In the genomic region with DNA sequence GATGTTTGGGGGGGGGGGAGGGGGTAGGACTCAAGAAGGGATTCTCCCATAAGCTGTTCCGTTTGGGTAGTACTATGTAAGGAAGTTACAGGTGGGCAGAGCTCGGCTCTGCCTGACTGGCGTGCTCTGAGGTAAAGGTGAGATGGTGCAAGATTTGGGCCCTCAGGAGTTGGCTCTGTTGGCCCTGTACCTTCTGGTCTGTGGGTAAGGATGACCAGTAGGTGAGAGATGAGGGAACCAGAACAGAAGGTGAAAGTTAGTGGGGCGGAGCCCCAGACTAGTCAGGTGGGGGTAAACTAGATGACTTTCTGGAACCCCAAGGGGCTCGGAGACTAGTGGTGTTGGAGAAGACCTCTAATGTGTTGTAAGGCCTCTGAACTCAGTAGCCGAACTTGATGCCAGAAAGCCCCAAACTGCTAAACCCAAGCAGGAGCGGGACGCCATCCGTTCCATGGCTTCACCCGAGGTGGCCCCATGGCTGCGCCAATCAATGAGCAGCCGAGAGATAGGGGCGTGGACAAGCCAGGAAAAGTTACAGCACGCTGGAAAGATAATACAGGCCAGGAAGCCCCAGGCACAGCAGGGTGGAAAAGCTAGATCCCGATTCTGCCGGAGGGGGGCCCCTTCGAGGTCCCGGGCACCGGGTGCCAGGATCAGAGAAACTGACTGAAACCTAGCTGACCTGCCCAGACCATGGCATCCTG, we compare ENCODE assay signal across 8 mouse cellular contexts. TPM values are rescaled to one million over a fixed set of nuclear protein-coding genes. Genes with fewer than 3 reads are reported as not detected.
DNase-seq lines count a peak whose midpoint lies in the region; ATAC-seq and TF ChIP-seq lines count a peak whose summit lies in the region.

No protein-coding gene starts in this region.

- DNase-seq in spleen, adult 2 months (ENCODE audit: low read depth in 1 of 2, low spot score in 2 of 2) = no peak
- DNase-seq in spleen, adult 12 weeks (ENCODE audit: low spot score) = no peak
- DNase-seq in forebrain, embryonic 11.5 days (ENCODE audit: low spot score) = peak; percentile 64
- peak; percentile 70 to 82 for DNase-seq in heart, postnatal 14 days
- peak; percentile 82 for DNase-seq in kidney, postnatal 14 days
- DNase-seq in lung, postnatal 4 days = peak; percentile 68 to 77
- DNase-seq in skeletal muscle tissue, adult 2 months (ENCODE audit: low read depth, low spot score) = peak; percentile 77
- no peak for DNase-seq in left cerebral cortex, adult 8-10 months (ENCODE audit: low spot score in 2 of 2)

- WGBS in spleen, adult 2 months = 18% methylated on average over 19 of the region's 19 CpGs
- 19% methylated on average over 19 of the region's 19 CpGs for WGBS in forebrain, embryonic 11.5 days

- no peak overlapping the region for H3K27ac ChIP-seq in spleen, adult 2 months (ENCODE audit: insufficient read depth, low read length)
- no peak overlapping the region for H3K27ac ChIP-seq in forebrain, embryonic 11.5 days (ENCODE audit: low read depth, low read length)

- peak; percentile 51; the same call in 1 of the 2 replicates for ATAC-seq in forebrain, embryonic 11.5 days (replicated peaks; ENCODE audit: low FRiP score)

- no peaks in the 10 kb centered on the region; the same call in 1 of the 2 replicates for H3K4me1 ChIP-seq in spleen, adult 2 months (ENCODE audit: control insufficient read depth, insufficient read depth, insufficient read length)
- H3K4me1 ChIP-seq in forebrain, embryonic 11.5 days (replicated peaks; ENCODE audit: control insufficient read depth, insufficient read depth, low read length) = peaks cover 7% of the 10 kb centered on the region; the same call in 1 of the 2 replicates

- H3K9me3 ChIP-seq in forebrain, embryonic 11.5 days (ENCODE audit: control insufficient read depth, low read length) = no peaks in the 10 kb centered on the region

- peak overlapping the region; percentile 53 for H3K4me3 ChIP-seq in spleen, adult 2 months (ENCODE audit: extremely low read depth, insufficient read depth, insufficient read length)
- H3K4me3 ChIP-seq in forebrain, embryonic 11.5 days (ENCODE audit: low read depth, low read length) = peak overlapping the region; percentile 25

- H3K36me3 ChIP-seq in spleen, adult 2 months (ENCODE audit: control insufficient read depth, insufficient read depth, low read length) = no peaks in the 10 kb centered on the region; the same call in 1 of the 2 replicates
- no peaks in the 10 kb centered on the region for H3K36me3 ChIP-seq in forebrain, embryonic 11.5 days (ENCODE audit: control insufficient read depth, insufficient read depth, low read length)

- no peak for TF ChIP-seq CTCF in spleen, adult 2 months (IDR thresholded peaks at IDR 0.05; ENCODE audit: extremely low read depth, insufficient read depth, insufficient read length, insufficient replicate concordance)

- no peak for TF ChIP-seq POLR2A in spleen, adult 2 months (IDR thresholded peaks at IDR 0.05; ENCODE audit: low read depth, low read length)

- H3K4me2 ChIP-seq in forebrain, embryonic 11.5 days (ENCODE audit: low read depth, low read length, severe bottlenecking) = peak overlapping the region; percentile 65

- H3K27me3 ChIP-seq in spleen, adult 2 months (ENCODE audit: control insufficient read depth, insufficient read depth, low read length) = no peaks in the 10 kb centered on the region
- no peaks in the 10 kb centered on the region for H3K27me3 ChIP-seq in forebrain, embryonic 11.5 days (ENCODE audit: control insufficient read depth, insufficient read depth, low read length)

- peak overlapping the region; percentile 55 for H3K9ac ChIP-seq in forebrain, embryonic 11.5 days (ENCODE audit: low read length)

- intact Hi-C loops in heart, postnatal 14 days (cut with DNase I) = loop anchor here (2.0 kb wide), 2 partner anchors 19 to 41 kb away; partner anchors contain the start of gene Prpf8

RNA-seq across cellular contexts. Expression of gene Tlcd2, which starts 6.1 kb away (rescaled TPM):
- 6.9 and 8.4 TPM in 2 replicates for polyA plus RNA-seq in spleen, adult 2 months (2012; rRNA removed)
- 9.5 TPM in 2 replicates for polyA plus RNA-seq in forebrain, embryonic 11.5 days (2014; fragmentation: Nextera tagmentation; extraction: Ambion mirVana)
- total RNA-seq in heart, postnatal 14 days (2021) = 10 to 100 TPM; 11.8 to 11.9 TPM
- under 1 TPM; 0.62 to 0.99 (median 0.82) TPM for total RNA-seq in left cerebral cortex, adult 8-10 months (2022)

RNA-seq across cellular contexts. Expression of gene Wdr81, which starts 13.1 kb away (rescaled TPM):
- 34.4 and 46.3 TPM in 2 replicates for polyA plus RNA-seq in spleen, adult 2 months (2012; rRNA removed)
- polyA plus RNA-seq in forebrain, embryonic 11.5 days (2014; fragmentation: Nextera tagmentation; extraction: Ambion mirVana) = 6.3 and 6.5 TPM in 2 replicates
- total RNA-seq in heart, postnatal 14 days (2021) = 10 to 100 TPM in 1 of 2 experiments, 1 to 10 TPM in 1; 9.2 to 10.3 TPM
- total RNA-seq in left cerebral cortex, adult 8-10 months (2022) = 10 to 100 TPM; 20.2 to 22.5 (median 22.0) TPM

RNA-seq across cellular contexts. Expression of gene Prpf8, which starts 19.0 kb away (rescaled TPM):
- polyA plus RNA-seq in spleen, adult 2 months (2012; rRNA removed) = 64.2 and 72.8 TPM in 2 replicates
- polyA plus RNA-seq in forebrain, embryonic 11.5 days (2014; fragmentation: Nextera tagmentation; extraction: Ambion mirVana) = 133 TPM in 2 replicates
- total RNA-seq in heart, postnatal 14 days (2021) = 10 to 100 TPM; 84.8 to 93.3 TPM
- total RNA-seq in left cerebral cortex, adult 8-10 months (2022) = 100 to 1,000 TPM; 138 to 159 (median 149) TPM

RNA-seq across cellular contexts. Expression of gene Serpinf2, which starts 28.3 kb away (rescaled TPM):
- polyA plus RNA-seq in spleen, adult 2 months (2012; rRNA removed) = 0.25 and 0.75 TPM in 2 replicates
- polyA plus RNA-seq in forebrain, embryonic 11.5 days (2014; fragmentation: Nextera tagmentation; extraction: Ambion mirVana) = not detected in 2 replicates
- not detected for total RNA-seq in heart, postnatal 14 days (2021)
- total RNA-seq in left cerebral cortex, adult 8-10 months (2022) = under 1 TPM in 3 of 4 experiments, not detected in 1; 0.27 to 0.84 (median 0.43) TPM

RNA-seq across cellular contexts. Expression of gene Rilp, which starts 42.2 kb away (rescaled TPM):
- polyA plus RNA-seq in spleen, adult 2 months (2012; rRNA removed) = 1.1 and 1.6 TPM in 2 replicates
- 0.28 and 0.69 TPM in 2 replicates for polyA plus RNA-seq in forebrain, embryonic 11.5 days (2014; fragmentation: Nextera tagmentation; extraction: Ambion mirVana)
- 10 to 100 TPM; 42.2 to 44.1 TPM for total RNA-seq in heart, postnatal 14 days (2021)
- 1 to 10 TPM; 1.7 to 2.4 (median 2.1) TPM for total RNA-seq in left cerebral cortex, adult 8-10 months (2022)

Comparison
In these comparisons a context has a peak if more than half of its experiments do, and no peak if none do; other contexts are left out.
1. DNase-seq: peak in forebrain, embryonic 11.5 days (single experiment), heart, postnatal 14 days (2 of 2), kidney, postnatal 14 days (single experiment), lung, postnatal 4 days (2 of 2) and skeletal muscle tissue, adult 2 months (single experiment); none in spleen, adult 2 months (0 of 2), spleen, adult 12 weeks (single experiment) and left cerebral cortex, adult 8-10 months (0 of 2).
2. RNA of gene Tlcd2, which starts 6.1 kb away (total RNA-seq): 11.8 to 11.9 TPM in heart, postnatal 14 days; 0.62 to 0.99 TPM in left cerebral cortex, adult 8-10 months; every median in the first group is over 4 times any median in the second.